Mouse (Mus musculus): ENCODE results near the gene Prr23a2. TPM values are rescaled to one million over a fixed set of nuclear protein-coding genes. Genes with fewer than 3 reads are reported as not detected.
"Not testable (repeated sequence)": the region's sequence is repeated elsewhere in the genome, so short reads cannot be mapped to it uniquely, and the experiment has no call there.

Prr23a2 gene
- total RNA-seq (2015), result not detected in 2 replicates
- not detected in 2 replicates for total RNA-seq (2017)

DNA sequence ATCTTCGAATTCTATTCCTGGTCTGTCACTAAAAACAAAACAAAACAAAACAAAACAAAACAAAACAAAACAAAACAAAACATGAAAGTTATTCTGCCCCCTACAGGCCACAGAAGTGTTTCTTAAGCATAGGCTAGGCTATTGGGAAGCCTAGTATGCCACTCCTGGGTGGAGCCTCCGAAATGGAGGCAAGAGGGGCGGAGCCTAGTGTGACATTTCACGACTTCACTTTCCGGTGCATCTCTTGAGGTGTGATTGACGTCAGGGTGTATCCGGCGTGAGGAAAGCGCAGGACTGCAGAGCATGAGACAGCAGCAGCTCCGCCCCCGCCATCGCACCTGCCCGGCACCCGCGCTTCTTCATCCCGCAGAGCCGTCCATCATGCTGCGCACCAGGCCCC is at the start of gene Prr23a2:
Gene Prr23a2, plus strand, starts transcription at position 285 of the 400 bp plus-strand sequence.
- no peak for ATAC-seq (replicated peaks; ENCODE audit: poor library complexity)

DNA sequence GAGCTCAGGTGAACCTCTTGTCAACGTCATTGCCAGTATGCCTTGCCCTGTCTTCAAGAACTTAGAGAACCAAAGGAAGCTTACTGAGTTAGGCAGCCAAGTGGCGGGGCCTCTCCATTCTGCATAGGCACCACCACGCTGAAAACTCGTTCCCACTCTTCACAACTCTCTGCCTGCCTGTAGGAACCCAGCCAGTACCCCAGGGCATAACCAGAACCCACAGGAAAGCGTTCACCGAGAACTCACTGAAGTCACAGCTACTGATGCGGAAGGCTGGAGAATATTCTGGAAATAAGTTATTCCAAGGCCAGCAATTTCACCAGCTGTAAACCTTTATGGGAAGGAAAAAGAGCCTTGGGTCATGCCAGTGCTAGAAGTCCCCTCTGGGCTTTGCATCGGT is 48.7 kb upstream of the Prr23a2 start:
- no peak for ATAC-seq (replicated peaks; ENCODE audit: poor library complexity)

DNA sequence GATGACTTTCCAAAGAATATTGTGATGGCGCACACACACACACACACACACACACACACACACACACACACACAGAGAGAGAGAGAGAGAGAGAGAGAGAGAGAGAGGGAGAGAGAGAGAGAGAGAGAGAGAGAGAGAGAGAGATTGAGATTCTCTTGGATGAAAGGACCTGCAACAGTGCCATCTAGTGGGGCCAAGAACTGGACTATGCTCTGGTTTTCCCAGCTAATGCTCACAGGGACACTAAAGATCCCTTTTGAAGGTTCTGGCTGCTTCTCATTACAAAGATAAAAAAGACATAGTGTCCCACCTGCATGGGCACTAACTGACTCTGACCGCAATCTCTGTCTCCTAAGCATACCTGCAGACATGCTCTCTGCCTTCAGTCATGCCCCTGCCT is 46.8 kb upstream of the Prr23a2 start:
- ATAC-seq (replicated peaks; ENCODE audit: poor library complexity), result not testable (repeated sequence)

DNA sequence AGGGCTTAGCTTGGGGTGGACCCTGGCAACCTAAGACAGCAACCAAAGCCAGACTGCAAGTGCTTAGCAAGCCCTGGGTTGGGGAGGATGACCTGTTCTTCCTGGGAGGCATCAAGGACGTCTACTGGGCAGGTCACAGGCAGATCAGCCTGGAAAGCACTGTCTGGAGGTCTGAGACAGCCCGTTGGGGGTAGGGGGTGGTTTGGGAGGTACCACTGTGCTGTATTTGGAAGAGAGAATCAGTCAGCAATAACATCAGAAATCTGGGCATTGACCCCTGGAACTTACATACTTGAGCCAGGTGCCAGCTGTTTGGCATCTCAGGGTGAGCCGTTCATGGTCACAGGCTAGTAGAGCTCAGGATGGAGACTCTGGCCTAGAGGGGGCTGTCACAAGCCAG is 40.2 kb upstream of the Prr23a2 start:
- no peak for ATAC-seq (replicated peaks; ENCODE audit: poor library complexity)

DNA sequence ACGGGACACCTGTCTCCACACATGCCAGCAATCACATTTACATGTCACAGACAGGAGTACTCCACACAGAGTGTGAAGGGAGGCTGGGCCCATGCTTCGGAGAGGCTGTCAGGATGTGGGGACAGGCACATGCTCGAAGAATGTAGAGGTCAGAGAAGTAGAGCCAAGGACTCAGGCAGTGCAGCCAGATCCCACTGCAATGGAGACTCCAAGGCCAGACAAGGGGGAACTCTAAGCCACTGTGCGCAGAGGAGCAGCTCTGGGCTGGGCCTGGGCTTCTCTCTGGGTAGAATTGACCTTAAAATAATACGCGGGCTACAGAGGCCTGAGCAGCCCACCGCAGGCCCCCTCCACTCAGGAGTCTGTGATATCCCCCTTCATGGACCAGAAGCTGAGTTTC is 38.7 kb upstream of the Prr23a2 start:
- no peak for ATAC-seq (replicated peaks; ENCODE audit: poor library complexity)

DNA sequence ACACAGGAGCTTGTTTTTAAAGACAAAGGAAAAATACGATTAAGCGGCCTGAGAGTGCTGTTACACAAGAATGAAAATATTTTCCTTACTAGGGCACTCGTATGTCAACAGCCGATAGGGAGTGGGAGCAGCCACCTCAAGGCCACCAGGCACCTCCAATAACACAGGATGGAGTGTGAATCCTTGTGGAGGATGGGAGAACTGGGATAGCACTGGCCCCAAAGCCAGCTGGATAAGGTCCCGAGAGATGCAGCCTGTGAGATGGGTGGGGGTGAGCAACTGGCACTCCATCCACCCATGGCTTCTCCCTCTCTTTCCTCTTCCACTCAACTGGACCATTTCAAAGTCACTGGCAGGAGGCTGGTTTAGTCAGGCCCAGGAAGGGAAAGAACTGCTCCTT is 37.3 kb upstream of the Prr23a2 start:
- ATAC-seq (replicated peaks; ENCODE audit: poor library complexity), result no peak

DNA sequence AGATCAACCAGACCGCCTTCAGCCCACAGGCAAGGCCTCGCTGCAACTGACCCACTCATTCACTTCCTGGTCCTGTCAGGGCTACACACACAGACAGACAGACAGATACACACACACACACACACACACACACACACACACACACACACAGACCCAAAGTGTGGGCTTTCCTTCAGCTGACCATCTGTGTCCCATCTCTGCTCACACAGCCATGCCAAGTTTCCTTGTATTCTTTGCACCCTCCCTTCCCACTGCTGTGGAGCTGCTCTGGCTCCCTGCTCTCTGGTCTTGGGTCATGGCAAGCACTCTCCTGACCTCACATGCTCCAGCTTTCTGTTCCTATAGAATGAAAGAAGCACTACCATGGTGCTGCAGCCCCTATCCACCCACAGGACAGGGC is 36.8 kb upstream of the Prr23a2 start:
- ATAC-seq (replicated peaks; ENCODE audit: poor library complexity), result no peak

DNA sequence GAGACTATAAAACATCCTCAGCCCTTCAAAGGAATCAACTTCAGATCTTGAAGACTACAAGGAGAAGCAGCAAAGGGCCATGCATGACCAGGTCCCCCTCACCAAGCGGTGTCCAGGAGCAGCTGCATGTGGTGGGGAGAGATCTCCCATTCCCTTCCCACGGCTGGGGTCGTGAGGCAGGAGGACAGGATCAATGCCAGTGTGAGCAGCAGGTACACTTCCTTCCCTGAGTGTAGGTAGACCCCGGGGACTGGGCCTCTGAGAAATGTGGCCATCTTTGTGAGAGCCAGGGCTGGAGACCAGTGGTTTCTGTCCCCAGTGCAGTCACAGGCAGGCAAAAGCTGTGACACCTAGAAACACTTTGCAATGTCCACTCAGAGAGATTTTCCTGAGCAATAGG is 35.8 kb upstream of the Prr23a2 start:
- no peak for ATAC-seq (replicated peaks; ENCODE audit: poor library complexity)

DNA sequence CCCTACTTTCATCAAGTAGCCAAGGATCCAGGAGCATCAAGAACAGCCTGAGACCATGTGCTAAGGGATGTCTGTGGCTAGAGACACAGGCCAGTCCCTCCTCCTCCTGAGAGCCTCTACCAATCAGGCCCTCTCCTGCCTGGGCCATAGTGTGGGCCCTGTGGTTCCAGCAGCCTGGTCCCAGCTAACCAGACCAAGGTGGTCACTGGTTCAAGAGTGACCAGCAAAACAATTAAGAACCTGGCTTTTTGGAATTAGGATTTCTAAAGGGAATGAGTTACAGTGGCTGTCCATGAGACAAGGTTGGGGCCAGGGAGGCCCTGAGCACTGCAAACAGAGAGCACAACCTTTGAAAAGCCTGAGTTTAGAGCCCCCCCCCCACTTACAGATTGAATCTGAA is 35.2 kb upstream of the Prr23a2 start:
- no peak for ATAC-seq (replicated peaks; ENCODE audit: poor library complexity)

DNA sequence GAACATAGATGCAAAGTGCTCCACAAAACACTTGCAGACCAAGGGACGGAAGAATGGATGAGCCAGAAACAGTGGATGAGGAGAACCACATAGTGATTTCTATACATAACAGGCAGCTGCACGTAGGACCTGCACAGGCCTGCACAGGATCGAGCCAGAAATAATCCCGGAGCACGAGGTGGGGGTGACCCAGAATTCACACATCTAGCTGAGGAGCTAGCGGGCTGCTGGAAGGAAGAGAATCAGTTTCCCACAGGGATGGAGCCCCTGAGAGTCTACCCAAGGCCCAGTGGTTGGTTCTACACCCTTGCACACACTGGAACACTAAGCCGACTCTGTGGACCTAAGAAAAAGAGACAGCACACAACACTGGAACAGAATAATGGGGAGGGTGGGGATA is 32.5 kb upstream of the Prr23a2 start:
- no peak for ATAC-seq (replicated peaks; ENCODE audit: poor library complexity)

DNA sequence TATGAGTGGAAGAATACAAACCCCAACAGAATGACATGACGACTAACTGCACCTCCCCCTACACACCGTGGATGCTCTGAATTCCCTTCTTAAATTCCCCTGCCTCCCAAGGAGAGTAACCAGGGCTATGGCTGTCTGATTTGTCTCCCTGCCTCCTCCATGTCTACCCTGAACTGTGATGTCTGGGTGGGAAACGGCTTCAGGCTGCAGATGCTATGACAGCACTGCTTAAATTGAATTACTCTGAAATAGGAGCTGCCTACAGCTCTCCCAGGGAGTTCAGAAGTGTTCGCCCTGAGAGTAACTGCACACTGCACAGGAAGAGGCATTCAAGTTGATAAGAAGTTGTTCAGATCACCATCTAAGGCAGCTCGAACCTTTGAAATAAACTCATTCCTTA is 26.8 kb upstream of the Prr23a2 start:
- ATAC-seq (replicated peaks; ENCODE audit: poor library complexity), result no peak

DNA sequence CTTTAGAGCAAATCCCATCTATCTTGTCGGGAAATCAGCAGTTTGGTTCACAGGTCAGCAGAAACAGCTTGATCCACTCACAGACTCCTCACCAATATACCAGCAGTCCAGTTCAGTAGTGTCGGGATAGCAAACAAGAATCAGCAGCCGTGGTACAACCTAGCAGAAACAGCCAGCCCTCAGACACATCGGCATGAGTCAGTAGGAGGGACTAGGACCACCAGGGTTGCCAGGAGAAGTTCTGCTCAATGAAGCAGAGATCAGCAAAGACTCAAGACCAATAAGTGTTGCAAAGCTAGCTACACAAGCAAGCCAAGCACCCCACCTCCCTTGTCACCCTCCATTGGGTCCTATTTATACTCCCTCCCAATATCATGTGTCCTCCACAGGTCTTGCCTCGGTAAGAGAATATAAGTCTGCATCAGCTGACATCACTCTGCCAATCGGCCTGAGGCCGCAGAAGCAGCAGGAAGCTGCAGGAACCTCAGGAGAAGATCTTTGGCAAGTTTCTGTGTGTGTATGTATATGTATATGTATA is 18.7 kb upstream of the Prr23a2 start:
- no peak for ATAC-seq (replicated peaks; ENCODE audit: poor library complexity)

DNA sequence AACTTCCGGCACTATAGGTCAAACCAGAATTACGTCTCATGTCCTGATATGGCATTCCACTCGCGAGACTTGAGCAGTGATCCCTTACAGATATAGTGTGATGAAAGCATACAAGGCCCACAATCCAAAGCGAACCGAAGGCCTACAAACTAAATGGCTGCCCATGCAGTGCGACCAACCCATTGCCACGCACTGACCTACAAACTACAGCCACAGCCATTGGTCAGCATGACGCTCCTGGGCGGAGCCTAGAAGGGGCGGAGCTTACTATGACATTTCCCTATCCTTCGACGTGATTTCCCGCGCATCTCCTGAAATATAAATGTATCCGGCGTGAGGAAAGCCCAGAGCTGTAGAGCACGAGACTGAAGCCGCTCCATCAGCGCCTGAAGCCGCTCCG is 14.2 kb upstream of the Prr23a2 start, which contains the start of gene Prr23a1:
Gene Prr23a1, plus strand, starts transcription at position 387 of the 400 bp plus-strand sequence.
- no peak for ATAC-seq (replicated peaks; ENCODE audit: poor library complexity)

DNA sequence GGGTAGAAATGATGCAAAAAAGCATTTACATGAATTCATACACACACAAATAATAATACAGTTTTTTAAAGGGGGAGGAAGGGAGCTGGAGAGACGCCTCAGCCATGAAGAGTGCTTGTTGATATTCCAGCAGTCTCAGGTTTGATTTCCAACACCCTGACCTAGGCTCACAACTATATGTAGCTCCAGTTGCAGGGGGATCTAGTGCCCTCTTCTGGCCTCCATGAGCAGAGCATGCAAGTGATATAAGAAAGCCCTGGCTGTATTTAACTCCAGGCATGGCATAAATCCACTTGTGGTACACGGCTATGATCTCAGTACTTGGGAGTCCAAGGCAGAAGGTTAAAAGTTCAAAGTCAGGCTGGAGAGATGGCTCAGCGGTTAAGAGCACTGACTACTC is 7.2 kb downstream of the Prr23a2 start:
- ATAC-seq (replicated peaks; ENCODE audit: poor library complexity), result no peak

DNA sequence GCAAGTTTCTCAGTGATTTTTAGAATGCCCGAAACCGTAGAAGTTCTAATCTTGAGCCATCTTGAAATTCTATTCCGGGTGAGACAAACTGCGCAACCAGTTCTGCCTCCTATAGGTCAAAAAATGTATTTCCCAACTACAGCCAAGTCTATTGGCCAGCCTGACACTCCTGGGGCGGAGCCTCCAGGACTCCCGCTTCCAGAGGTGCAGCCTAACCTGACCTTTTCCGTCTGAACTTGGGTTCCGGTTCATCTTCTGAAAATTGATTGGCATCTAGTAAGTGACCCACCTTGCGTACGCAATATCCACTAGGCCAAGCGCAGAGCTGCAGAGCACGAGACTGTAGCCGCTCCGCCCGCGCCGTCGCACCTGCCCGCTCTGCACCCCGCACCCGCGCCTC is 8.3 kb downstream of the Prr23a2 start, which contains the start of gene Prr23a3:
Gene Prr23a3, plus strand, starts transcription at position 197 of the 400 bp plus-strand sequence.
- ATAC-seq (replicated peaks; ENCODE audit: poor library complexity), result no peak

DNA sequence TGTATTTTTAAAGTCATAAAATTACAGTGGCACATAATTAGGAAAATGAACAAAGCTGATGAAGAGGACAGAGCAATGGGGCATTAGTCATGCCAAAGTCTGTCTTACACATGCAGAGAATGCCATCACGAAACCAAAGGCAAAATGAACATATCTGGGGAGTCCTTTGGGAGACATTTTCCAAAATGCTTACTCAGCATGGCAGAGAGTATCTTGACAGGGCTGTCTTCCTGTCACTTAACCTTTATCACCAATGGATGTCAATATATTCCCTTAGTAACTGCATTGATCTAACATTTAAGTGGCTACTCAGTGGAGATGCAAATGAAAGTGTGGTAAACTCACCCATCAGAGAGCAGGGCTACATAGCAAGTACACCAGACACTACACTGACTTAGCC is 45.2 kb downstream of the Prr23a2 start:
- no peak for ATAC-seq (replicated peaks; ENCODE audit: poor library complexity)

DNA sequence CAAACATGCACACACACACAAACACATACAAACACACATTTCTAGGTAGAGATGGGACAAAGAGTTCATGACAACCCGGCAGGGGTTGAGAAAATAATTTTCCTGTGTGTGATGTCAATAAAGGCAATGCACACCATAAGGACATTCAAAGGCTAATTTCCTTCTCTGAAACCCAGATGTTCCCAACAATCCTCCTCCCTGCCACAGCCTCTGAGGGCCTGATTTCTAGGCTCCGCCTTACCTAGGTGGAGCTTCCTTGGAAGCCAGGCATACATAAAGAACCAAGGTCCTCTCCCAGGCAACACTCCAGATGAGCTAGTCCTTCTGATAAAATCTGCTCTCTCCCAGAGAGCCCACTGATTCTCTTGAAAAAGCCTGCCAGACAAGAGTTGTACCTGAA is 46.5 kb downstream of the Prr23a2 start, which contains the start of gene 7420426K07Rik:
Gene 7420426K07Rik, plus strand, starts transcription at position 301 of the 400 bp plus-strand sequence.
- ATAC-seq (replicated peaks; ENCODE audit: poor library complexity), result no peak

Other genes starting within 250 kb of the Prr23a2 start
- gene Prr23a1, start 14.0 kb upstream of the Prr23a2 start, total RNA-seq (2015), result not detected in 2 replicates
- not detected in 2 replicates for gene Prr23a1, start 14.0 kb upstream of the Prr23a2 start, total RNA-seq (2017)
- not detected in 2 replicates for gene Prr23a3, start 8.3 kb downstream of the Prr23a2 start, total RNA-seq (2015)
- gene Prr23a3, start 8.3 kb downstream of the Prr23a2 start, total RNA-seq (2017), result not detected in 2 replicates
- not detected in 2 replicates for gene 7420426K07Rik, start 46.6 kb downstream of the Prr23a2 start, total RNA-seq (2015)
- not detected in 2 replicates for gene 7420426K07Rik, start 46.6 kb downstream of the Prr23a2 start, total RNA-seq (2017)
- not detected in 2 replicates for gene Foxl2, start 98.8 kb downstream of the Prr23a2 start, total RNA-seq (2015)
- not detected in 2 replicates for gene Foxl2, start 98.8 kb downstream of the Prr23a2 start, total RNA-seq (2017)
- gene Faim, start 129.9 kb downstream of the Prr23a2 start, total RNA-seq (2015), result 45.6 and 51.6 TPM in 2 replicates
- 115 and 117 TPM in 2 replicates for gene Faim, start 129.9 kb downstream of the Prr23a2 start, total RNA-seq (2017)
- gene Gm1123, start 179.2 kb downstream of the Prr23a2 start, total RNA-seq (2015), result not detected in 2 replicates
- not detected in 2 replicates for gene Gm1123, start 179.2 kb downstream of the Prr23a2 start, total RNA-seq (2017)